Mouse (Mus musculus) hindbrain, embryonic 15.5 days (tissue): ENCODE measurements around the gene Gm28778. TPM values are rescaled to one million over a fixed set of nuclear protein-coding genes. Genes with fewer than 3 reads are reported as not detected.
A peak's percentile ranks its signal among the peaks of the same experiment; 100 is the strongest.
"Not testable (repeated sequence)": the region's sequence is repeated elsewhere in the genome, so short reads cannot be mapped to it uniquely, and the experiment has no call there.

Source experiments
- ATAC-seq: fragments of 200-750 bp; cut with Nextera tagmentation; 2 replicates; pipeline ENCODE4 v1.8.0; 2017; ENCODE audit warnings: low read depth, moderate number of reproducible peaks, moderate TSS enrichment; ENCODE audit not compliant: low FRiP score
- H3K27ac ChIP-seq: fragments of 300-500 bp; sonication (generic); replicated peaks from 2 replicates; pipeline ENCODE4 v1.5.1; 2015; ENCODE audit warnings: mild to moderate bottlenecking, inconsistent platforms
- H3K27me3 ChIP-seq: fragments of 300-500 bp; sonication (generic); 2 replicates; pipeline ENCODE4 v1.6.1; 2015; ENCODE audit warnings: control low read depth, inconsistent platforms
- H3K36me3 ChIP-seq: fragments of 300-500 bp; sonication (generic); 2 replicates; pipeline ENCODE4 v1.6.1; 2015; ENCODE audit warnings: control low read depth, inconsistent platforms
- H3K4me1 ChIP-seq: fragments of 300-500 bp; sonication (generic); replicated peaks from 2 replicates; pipeline ENCODE4 v1.6.1; 2015; ENCODE audit warnings: control low read depth, inconsistent platforms
- H3K4me2 ChIP-seq: fragments of 300-500 bp; sonication (generic); 2 replicates; pipeline ENCODE4 v1.6.1; 2015; ENCODE audit warnings: moderate library complexity, mild to moderate bottlenecking, inconsistent platforms
- H3K4me3 ChIP-seq: fragments of 300-500 bp; sonication (generic); 2 replicates; pipeline ENCODE4 v1.5.1; 2015; ENCODE audit warnings: mild to moderate bottlenecking, inconsistent platforms
- H3K9ac ChIP-seq: fragments of 300-500 bp; sonication (generic); 2 replicates; pipeline ENCODE4 v1.6.1; 2015; ENCODE audit warnings: inconsistent platforms
- H3K9me3 ChIP-seq: fragments of 300-500 bp; sonication (generic); 2 replicates; pipeline ENCODE4 v1.6.1; 2016; ENCODE audit warnings: control low read depth, inconsistent platforms
- whole genome bisulfite sequencing: fragments of 180-500 bp; shearing (Covaris S2); methylation state at CpG from one replicate; pipeline ENCODE4 v1.1.7; 2015; 5-methylcytosine and 5-hydroxymethylcytosine counted together
- polyA plus RNA-seq: library from polyadenylated mRNA; unstranded; fragments of >200 nt; fragmentation: Nextera tagmentation; extraction: Ambion mirVana; gene quantifications from 2 replicates; pipeline ENCODE4 v1.2.1, GENCODE M21; 2015

Gene Gm28778
- polyA plus RNA-seq, 1 experiment from 2014 or later = not detected

DNA sequence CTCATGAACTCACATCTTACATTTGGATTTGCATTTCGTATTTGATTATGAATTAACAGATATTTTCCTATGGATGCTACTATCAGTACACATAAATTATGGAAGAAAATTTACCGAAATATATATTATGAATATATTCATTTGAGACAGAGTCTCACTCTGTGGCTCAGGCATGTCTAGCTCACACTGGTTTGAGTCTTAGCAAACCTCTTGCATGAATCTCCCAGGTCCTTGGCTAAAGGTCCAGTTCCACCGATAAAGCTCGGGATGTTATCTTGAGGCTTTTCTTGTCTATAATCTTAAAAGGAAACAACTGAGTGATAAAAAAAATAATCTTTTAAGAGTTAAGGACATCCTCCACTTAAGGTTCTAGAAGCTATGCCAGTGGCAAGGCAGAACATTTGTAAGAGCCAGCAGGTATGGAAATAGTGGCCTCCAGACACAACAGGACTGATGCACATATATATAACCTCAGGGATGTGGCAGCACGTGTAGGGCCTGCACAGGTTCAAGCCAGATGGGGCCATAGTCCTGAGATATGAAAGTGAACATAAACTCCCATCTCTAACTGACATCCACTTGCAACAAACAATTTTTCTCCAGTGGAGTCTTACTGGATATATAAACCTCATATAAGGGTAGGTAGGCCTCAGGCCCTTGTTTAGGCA is 28.1 kb downstream of the Gm28778 start:
- Histone ChIP-seq H3K4me2 (no peak overlapping the region), H3K4me3 (no peak overlapping the region), H3K9me3 (no peaks in the 10 kb centered on the region), H3K9ac (no peak overlapping the region), H3K4me1 (no peaks in the 10 kb centered on the region), H3K27ac (no peak overlapping the region), H3K27me3 (no peaks in the 10 kb centered on the region), H3K36me3 (peaks cover 13% of the 10 kb centered on the region; the same call in 1 of the 2 replicates)
- WGBS = 94% methylated on average over 5 of the region's 5 CpGs
- no peak for ATAC-seq

DNA sequence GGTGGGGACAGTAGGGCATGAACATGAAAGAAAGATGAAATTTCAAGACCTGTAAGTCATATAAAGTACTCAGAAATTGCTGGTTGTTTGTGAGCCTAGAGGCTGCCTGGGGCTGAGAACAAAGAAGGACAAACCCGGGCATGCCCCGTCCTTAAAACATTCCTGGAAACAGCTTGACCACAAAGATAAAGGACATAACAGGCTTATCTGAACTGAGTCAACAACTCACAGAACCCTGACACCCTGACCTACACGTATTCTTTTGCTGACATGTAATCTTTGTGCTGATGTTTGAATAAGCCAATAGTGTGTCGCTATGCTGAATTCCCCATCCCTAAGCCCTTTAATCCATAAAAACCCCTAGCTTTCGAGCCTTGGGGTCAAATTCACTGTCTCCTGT is 36.6 kb downstream of the Gm28778 start:
- not testable (repeated sequence) for H3K9ac ChIP-seq, ATAC-seq, H3K36me3 ChIP-seq, H3K27ac ChIP-seq, H3K4me2 ChIP-seq, H3K4me1 ChIP-seq, H3K27me3 ChIP-seq, H3K9me3 ChIP-seq, H3K4me3 ChIP-seq
- WGBS = 82% methylated on average over 5 of the region's 5 CpGs

DNA sequence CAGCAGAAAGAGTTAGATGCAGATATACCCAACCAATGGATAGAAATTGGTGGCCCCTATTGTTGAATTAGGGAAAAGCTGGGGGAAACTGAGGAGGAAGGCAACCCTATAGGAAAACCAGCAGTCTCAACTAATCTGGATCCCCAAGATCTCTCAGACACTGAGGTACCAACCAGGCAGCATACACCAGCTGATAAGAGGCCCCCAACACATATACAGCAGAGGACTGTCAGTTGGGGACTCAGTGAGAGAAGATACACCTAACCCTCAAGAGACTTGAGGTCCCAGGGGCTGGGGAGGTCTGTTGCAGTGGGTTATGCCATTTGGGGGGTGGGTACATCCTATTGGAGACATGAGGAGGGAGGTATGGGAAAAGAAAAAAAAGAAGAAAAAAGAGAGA is 38.6 kb downstream of the Gm28778 start:
- Histone ChIP-seq H3K27me3 (no peaks in the 10 kb centered on the region), H3K27ac (no peak overlapping the region), H3K4me2 (no peak overlapping the region), H3K4me3 (no peak overlapping the region), H3K9ac (no peak overlapping the region), H3K4me1 (no peaks in the 10 kb centered on the region), H3K9me3 (no peaks in the 10 kb centered on the region), H3K36me3 (peaks cover 3% of the 10 kb centered on the region)
- ATAC-seq = no peak

DNA sequence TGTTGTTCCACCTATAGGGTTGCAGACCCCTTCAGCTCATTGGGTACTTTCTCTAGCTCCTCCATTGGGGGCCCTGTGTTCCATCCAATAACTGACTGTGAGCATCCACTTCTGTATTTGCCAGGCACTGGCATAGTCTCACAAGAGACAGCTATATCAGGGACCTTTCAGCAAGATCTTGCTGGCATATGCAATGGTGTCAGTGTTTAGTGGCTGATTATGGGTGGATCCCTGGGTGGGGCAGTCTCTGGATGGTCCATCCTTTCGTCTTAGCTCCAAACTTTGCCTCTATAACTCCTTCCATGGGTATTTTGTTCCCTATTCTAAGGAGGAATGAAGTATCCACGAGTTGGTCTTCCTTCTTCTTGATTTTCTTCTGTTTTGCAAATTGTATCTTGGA is 40.5 kb downstream of the Gm28778 start:
- H3K4me3 ChIP-seq, H3K27me3 ChIP-seq, ATAC-seq, H3K9ac ChIP-seq, H3K4me1 ChIP-seq, H3K4me2 ChIP-seq, H3K27ac ChIP-seq: not testable (repeated sequence)
- Histone ChIP-seq H3K9me3 (0 out of 2 replicates have a peak, but pooled peaks cover 10% of the 10 kb centered on the region), H3K36me3 (peaks cover 23% of the 10 kb centered on the region)
- WGBS = 75% methylated on average over 2 of the region's 2 CpGs

DNA sequence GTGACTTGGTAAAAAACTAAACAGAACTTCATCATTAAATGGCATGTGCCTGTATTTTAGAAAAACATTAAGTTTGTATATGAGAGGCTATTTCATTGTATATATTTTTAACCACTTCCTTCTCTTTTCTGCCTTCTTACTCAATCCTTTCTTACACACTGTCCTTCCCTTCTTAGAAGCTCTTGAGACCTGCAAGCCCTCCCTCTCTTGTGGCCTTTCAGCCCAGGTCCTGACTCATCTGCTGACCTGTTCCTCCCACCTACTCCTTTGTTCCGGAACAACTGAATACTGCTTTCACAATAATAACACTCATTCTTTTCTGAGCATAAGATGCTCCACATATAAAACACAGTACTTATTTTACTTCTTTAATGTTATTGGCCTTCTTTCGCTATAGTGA is 44.2 kb downstream of the Gm28778 start:
- H3K27me3 ChIP-seq = no peaks in the 10 kb centered on the region
- H3K36me3 ChIP-seq = peaks cover 52% of the 10 kb centered on the region
- H3K9ac ChIP-seq = no peak overlapping the region
- 96% methylated on average over 2 of the region's 2 CpGs for WGBS
- no peak overlapping the region for H3K27ac ChIP-seq
- no peak overlapping the region for H3K4me3 ChIP-seq
- 0 out of 2 replicates have a peak, but pooled peaks cover 10% of the 10 kb centered on the region for H3K9me3 ChIP-seq
- no peak overlapping the region for H3K4me2 ChIP-seq
- ATAC-seq = no peak
- no peaks in the 10 kb centered on the region for H3K4me1 ChIP-seq

DNA sequence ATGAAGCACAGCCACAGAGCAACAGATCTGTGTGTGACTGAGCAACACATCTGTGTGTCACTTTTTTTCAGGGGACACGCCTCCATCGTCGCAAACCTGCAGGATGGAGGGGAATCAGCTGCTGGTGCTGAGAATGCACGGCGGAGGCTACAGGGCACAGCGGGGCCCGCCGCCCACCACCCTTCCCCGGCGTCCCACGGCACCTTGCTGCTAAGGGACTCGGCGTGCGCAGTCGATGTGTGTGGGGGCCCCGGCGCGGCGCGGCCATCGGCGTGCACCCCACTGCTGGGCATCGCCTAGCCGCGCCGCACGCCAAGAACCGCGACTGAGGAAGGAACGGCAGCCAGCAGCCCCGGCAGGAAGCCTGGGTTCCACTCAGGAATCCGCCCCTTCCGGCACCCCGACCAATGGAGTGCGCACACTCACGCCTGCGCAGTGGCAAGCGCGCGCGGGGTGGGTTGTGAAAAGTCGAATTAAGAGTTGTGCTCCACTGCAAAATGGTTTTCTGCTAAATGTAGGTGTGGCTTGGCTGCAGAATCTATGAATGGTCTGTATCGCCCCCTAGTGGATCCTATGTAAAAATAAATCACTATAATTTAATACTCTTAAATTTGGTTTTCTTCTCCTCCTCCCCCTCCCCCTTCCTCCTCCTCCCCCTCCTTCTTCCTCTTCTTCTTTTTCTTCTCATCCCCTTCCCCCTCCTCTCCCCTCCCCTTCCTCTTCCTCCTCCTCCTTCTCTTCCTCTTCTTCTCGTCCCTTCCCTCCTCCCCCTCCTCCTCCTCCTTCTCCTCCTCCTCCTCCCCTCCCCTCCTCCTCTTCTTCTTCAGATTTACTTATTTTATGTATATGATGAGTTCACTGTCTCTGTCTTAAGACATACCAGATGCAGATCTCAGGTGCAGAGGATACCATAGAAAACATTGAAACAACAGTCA is 55.7 kb downstream of the Gm28778 start, which contains the start of the genes Asdurf, Gm28551 and Asnsd1:
Asdurf (minus strand) TSS at position 293 of the 935 bp plus-strand sequence.
Gm28551 (minus strand) TSS at position 341 of the 935 bp plus-strand sequence.
Asnsd1 (minus strand) TSS at position 426 of the 935 bp plus-strand sequence.
- WGBS = under 1% methylated on average over 43 of the region's 44 CpGs
- ATAC-seq = peak; percentile 100
- peak within 1 kb of the TSS; percentile 93 for H3K27ac ChIP-seq

DNA sequence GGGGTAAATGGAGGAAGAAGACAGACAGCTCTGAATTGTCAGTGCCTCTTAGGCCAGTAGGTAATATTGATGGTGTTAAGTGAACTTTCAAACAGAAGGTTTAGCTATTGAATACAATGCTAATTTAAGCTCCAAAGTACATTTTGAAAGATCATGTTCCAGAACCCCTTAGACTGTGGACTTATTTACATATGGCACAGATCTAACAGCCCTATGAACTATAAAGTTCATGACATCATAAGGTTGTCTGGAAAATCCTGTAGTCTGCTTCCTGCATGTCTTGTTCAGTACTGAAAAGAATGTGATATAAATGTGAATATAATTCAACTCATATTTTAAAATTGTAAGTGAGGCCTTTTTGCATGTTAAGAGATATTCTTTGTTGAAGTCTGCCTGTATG is 62.1 kb downstream of the Gm28778 start:
- no peak overlapping the region for H3K4me2 ChIP-seq
- H3K9ac ChIP-seq = no peak overlapping the region
- H3K4me3 ChIP-seq = no peak overlapping the region
- no peaks in the 10 kb centered on the region for H3K36me3 ChIP-seq
- no peaks in the 10 kb centered on the region for H3K4me1 ChIP-seq
- ATAC-seq = no peak
- H3K27me3 ChIP-seq = no peaks in the 10 kb centered on the region
- H3K9me3 ChIP-seq = no peaks in the 10 kb centered on the region
- H3K27ac ChIP-seq = no peak overlapping the region

More for the DNA sequence above, 55.7 kb downstream of the Gm28778 start, which contains the start of the genes Asdurf, Gm28551 and Asnsd1:
- H3K36me3 ChIP-seq = peaks cover 15% of the 10 kb centered on the region
- peak within 1 kb of the TSS; percentile 89 for H3K4me3 ChIP-seq
- H3K4me1 ChIP-seq = peaks cover 9% of the 10 kb centered on the region
- peak within 1 kb of the TSS; percentile 95 for H3K9ac ChIP-seq
- H3K9me3 ChIP-seq = no peaks in the 10 kb centered on the region
- H3K27me3 ChIP-seq = no peaks in the 10 kb centered on the region
- peak within 1 kb of the TSS; percentile 58 for H3K4me2 ChIP-seq

Other genes with a start within 250 kb of the Gm28778 start
- 0.21 TPM in 2 replicates for gene Mstn, start 235.5 kb upstream of the Gm28778 start, polyA plus RNA-seq
- not detected in 2 replicates for gene 1700019A02Rik, start 109.5 kb upstream of the Gm28778 start, polyA plus RNA-seq
- 9.5 and 10.5 TPM in 2 replicates for gene Pms1, start 93 bp upstream of the Gm28778 start, polyA plus RNA-seq
- 50.4 and 51.8 TPM in 2 replicates for gene Ormdl1, start within 50 bp of the Gm28778 start, polyA plus RNA-seq
- gene Osgepl1, start 16.5 kb downstream of the Gm28778 start, polyA plus RNA-seq = 18.3 and 19.0 TPM in 2 replicates
- 4.3 and 7.9 TPM in 2 replicates for gene Asdurf, start 55.5 kb downstream of the Gm28778 start, polyA plus RNA-seq
- gene Gm28551, start 55.6 kb downstream of the Gm28778 start, polyA plus RNA-seq = 1.9 and 2.4 TPM in 2 replicates
- gene Asnsd1, start 55.6 kb downstream of the Gm28778 start, polyA plus RNA-seq = 50.6 and 56.7 TPM in 2 replicates